Mouse (Mus musculus) kidney, adult 18-20 months (tissue): ENCODE measurements around the gene Mid1ip1.

Experiments used
- DNase-seq: peaks from one replicate; pipeline ENCODE4 v3.0.0; 2021

The Mid1ip1 gene

DNA sequence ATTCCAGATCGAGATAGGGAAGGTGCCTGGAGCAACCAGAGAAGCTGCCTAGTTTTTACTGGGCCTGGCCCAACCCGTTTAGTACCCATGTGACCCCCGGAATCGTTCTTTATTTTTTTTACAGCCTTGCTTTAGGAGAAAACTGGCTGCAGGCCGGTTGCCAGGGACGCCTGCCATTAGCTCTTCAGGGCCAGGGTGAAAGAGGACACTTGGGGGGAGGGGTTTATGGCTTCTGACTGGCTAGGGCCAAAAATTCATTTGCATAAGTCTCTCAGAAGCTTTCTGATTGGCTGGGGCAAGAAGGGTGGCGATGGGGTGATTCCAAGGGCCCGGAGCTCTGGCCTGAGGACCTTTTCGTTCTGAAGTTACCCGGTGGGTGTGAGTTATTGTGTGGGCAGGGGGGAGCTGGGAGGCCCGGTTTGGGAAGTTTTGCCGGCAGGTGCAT, at the start of gene Mid1ip1:
TSS of gene Mid1ip1 (plus strand) at position 318 of the 445 bp plus-strand sequence.
- DNase-seq, result peak; percentile 83

- no peak for DNase-seq
Measured at GRCm38 (mm10) chrX:10694455-10695180, 20.2 kb upstream of the Mid1ip1 start.

DNA sequence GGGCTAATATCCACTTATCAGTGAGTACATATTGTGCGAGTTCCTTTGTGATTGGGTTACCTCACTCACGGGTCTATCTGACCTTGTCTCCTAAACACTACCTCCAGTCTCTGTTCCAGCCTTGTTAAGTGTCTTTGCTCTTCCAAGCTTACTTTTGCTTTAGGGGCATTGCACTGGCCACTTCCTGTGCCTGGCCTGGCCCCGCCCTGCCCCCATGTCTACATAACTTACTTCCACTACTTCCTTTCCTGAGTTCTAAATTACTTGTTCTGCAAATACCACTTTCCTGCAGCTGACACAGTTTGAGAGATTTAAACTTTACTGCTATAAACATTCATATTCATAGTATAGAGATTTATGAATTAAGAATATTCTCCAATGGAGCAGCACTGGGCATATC, 8.1 kb upstream of the Mid1ip1 start:
- DNase-seq, result no peak

DNA sequence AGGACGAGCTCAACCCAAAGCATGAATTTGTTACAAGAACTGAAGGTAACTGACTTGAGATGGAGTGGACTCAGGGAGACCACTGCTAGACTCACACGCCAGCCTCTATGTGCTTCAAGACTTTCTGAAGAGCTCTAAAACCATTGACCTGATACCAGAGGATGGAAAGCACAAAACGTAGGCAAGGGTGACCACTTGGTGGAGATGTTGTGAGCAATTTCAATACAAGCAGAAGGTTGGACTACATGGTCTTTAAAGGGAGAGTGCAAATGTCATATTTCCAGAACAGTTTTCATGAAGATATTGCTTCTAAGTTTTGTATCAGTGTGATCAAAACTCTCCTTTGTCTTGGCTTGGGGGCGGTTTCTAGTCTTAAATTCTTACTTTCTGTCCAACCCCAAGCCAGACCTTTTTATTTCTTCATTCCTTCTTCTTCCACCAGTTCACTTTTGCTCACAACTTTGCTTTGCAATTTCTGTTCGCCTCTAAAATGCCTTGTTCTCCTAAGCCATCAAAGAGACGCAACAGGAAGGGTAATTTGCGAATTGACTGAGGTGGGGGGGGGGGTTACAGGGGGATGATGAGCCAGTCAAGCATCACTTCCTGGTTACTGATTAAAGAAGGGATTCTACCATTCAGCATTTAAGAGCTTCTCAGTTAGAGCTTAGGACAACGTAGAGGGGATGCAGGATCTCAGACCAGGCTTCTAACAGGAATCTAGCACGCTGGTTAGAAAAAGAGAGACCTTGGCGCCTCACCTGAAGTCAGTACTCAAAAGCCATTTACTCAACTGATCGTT, 775 bp upstream of the Mid1ip1 start:
- peak; percentile 22 for DNase-seq

DNA sequence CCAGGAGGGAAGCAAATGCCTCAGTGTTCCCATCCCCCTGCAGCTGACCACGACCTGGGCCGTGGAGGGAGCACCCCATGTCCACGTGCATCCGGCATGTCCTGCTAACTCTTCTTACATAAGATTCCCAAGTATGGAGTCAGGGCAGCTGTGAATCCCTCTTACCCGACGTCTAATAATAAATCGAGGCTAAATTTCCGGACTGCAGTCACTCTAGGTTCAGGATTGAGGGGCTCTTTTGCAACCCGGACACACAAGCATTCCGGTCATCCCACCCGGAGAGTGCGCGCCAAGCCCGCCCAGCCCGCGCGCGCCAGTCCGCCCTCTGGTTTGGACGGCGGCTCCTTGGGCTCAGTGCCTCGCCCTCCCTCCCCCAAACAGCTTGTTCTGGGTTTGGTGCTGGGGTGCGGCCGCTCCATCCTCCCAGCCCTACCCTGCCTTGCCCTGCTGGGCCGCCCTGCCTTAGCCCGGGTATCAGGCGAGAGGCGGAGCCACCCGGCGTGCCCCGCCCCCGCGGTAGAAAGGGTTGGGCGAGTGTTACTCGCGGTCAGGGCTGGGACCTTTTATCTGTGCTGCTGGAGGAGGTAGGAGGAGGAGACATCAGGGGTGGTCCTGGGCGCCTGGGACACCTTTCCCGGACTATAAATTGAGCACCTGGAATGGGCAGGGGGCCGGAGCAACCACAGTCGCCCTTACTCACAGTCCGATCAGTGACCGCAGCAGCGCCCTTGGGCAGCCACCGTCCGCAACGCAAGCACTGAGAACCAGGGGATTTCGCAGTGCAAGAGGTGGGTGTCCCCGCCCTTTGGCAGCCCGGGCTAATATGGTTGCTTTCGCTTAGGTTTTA, 2.3 kb downstream of the Mid1ip1 start:
- peak; percentile 90 for DNase-seq

DNA sequence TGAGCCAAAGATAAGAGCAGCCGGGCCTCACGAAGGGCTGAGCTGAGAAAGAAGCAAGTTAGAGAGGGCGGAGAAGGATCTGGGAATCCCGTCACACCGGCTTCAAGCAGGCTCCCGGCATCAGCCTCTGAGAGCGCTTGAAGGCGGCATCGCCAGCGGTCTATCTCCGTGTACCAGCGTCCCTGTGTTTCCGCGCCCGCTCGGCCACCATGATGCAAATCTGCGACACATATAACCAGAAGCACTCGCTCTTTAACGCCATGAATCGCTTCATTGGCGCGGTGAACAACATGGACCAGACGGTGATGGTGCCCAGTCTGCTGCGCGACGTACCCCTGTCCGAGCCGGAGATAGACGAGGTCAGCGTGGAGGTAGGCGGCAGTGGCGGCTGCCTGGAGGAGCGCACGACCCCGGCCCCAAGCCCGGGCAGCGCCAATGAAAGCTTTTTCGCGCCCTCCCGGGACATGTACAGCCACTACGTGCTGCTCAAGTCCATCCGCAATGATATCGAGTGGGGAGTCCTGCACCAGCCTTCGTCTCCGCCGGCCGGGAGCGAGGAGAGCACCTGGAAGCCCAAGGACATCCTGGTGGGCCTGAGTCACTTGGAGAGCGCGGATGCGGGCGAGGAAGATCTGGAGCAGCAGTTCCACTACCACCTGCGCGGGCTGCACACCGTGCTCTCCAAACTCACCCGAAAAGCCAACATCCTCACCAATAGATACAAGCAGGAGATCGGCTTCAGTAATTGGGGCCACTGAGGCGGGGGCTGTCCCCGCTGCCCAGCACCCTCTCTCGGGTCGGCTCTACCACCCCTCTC, 3.4 kb downstream of the Mid1ip1 start:
- peak; percentile 41 for DNase-seq

GRCm38 (mm10) chrX:10718838-10719539, 4.2 kb downstream of the Mid1ip1 start:
- DNase-seq, result peak; percentile 70

DNA sequence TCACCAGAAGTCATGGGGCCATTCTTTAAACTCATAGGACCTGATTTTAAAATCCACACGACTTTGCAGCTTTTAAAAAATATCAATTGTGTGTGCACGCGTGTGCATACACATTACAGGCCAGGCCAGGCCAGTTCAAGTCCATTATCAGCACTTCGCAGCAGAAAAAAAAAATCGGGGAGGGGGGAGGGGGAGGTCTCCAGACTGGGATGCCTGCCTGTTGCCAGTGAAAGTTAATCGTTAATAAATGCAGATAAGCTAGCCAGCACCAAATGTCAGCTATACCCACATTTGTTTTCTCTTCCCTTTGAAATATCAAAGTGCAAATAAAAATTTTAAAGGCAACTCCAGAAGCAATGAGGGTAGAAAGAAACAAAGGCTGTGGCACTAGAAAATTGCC, 5.6 kb downstream of the Mid1ip1 start:
- DNase-seq, result no peak

GRCm38 (mm10) chrX:10724571-10724970, 9.8 kb downstream of the Mid1ip1 start:
- DNase-seq, result no peak

- no peak for DNase-seq
Measured at GRCm38 (mm10) chrX:10729488-10729887, 14.7 kb downstream of the Mid1ip1 start.

GRCm38 (mm10) chrX:10734453-10734852, 19.6 kb downstream of the Mid1ip1 start:
- peak; percentile 44 for DNase-seq

GRCm38 (mm10) chrX:10734874-10735273, 20.1 kb downstream of the Mid1ip1 start:
- no peak for DNase-seq

DNA sequence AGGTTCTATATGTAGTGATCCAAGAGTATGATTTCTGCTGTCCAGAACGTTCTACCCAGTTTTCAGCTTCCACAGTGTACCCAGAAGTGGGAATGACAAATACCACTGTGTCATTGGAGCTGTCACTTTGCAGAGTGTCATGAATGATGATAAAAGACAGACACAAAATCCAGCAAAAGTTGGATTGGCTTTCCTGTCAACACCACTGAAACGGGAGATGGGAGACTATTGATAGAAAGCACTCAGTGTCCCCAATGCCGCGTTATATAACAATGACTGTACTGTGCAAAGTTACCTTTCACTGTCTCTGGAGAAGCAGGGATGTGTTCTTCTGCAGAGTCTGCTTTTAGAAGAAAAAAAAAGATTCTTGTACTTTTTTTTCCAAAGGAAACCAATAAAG, 44.1 kb downstream of the Mid1ip1 start:
- no peak for DNase-seq

GRCm38 (mm10) chrX:10763476-10764016, 48.7 kb downstream of the Mid1ip1 start:
- DNase-seq, result no peak
